ENCODE assay signal across 17 mouse cellular contexts in the genomic region with DNA sequence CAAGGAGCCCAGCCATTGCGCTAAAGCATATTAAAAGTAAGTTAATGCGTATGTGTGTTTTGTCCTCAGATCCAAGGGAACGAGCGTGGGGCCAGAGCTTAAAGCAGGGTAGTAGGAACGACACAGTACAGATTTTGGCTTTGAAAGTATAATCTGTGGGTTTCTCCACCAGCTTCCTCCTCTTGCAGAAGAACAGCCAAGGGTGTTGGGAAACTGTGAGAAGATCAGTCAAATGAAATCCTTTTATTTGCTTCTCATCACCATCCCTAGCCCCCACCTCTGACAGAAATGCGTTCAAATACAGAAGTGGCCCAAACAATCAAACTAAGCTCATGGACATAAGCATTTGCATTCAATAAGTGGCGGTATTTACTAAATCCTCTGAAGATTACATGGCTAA.
"Had no signal": no experiment of that assay in that cellular context is flagged by ENCODE, and none has a peak within 500 bp of the region (broad histone marks: within the 10 kb centered on the region; RNA-seq: fewer than 3 reads in every experiment).

No protein-coding gene starts in this region.

- H3K4me1 ChIP-seq: liver, embryonic 12.5 days; midbrain, embryonic 13.5 days; neural tube, embryonic 13.5 days had no signal

- H3K9ac ChIP-seq: liver, embryonic 12.5 days; liver, embryonic 14.5 days; lung, embryonic 14.5 days; midbrain, embryonic 13.5 days; neural tube, embryonic 13.5 days; neural tube, embryonic 15.5 days; stomach, embryonic 15.5 days had no signal

- H3K36me3 ChIP-seq: liver, embryonic 12.5 days; midbrain, embryonic 10.5 days; neural tube, embryonic 13.5 days; stomach, embryonic 15.5 days had no signal

- DNase-seq: lung, adult 18-20 months; lung, embryonic 14.5 days; lung, postnatal 10 days; lung, postnatal 4 days; right cerebral cortex, postnatal 25 days; thymus, adult 2 months; thymus, postnatal 25 days had no signal

- H3K9me3 ChIP-seq: liver, embryonic 12.5 days; midbrain, embryonic 10.5 days; midbrain, embryonic 13.5 days; neural tube, embryonic 13.5 days; neural tube, embryonic 15.5 days; stomach, embryonic 15.5 days had no signal

- H3K27ac ChIP-seq: liver, embryonic 12.5 days; liver, embryonic 14.5 days; midbrain, embryonic 10.5 days; midbrain, embryonic 13.5 days; neural tube, embryonic 13.5 days; neural tube, embryonic 15.5 days; stomach, embryonic 15.5 days; stomach, postnatal 0 days had no signal

- H3K27me3 ChIP-seq: midbrain, embryonic 13.5 days; neural tube, embryonic 13.5 days; neural tube, embryonic 15.5 days; stomach, embryonic 15.5 days had no signal

- H3K4me3 ChIP-seq: liver, embryonic 12.5 days; midbrain, embryonic 10.5 days; midbrain, embryonic 13.5 days; myocyte; neural tube, embryonic 13.5 days; neural tube, embryonic 15.5 days; stomach, embryonic 15.5 days had no signal

- ATAC-seq: liver, embryonic 12.5 days; midbrain, embryonic 13.5 days; midbrain, embryonic 16.5 days had no signal

- H3K4me2 ChIP-seq: liver, embryonic 12.5 days; lung, embryonic 14.5 days; midbrain, embryonic 13.5 days; neural tube, embryonic 13.5 days; neural tube, embryonic 15.5 days; stomach, embryonic 15.5 days had no signal
